Mouse (Mus musculus) thymus, adult 2 months (tissue): ENCODE data around the gene Gm49395.

ENCODE experiments used
- CTCF ChIP-seq: fragments of 200-500 bp; IDR thresholded peaks from 2 replicates; pipeline ENCODE4 v1.5.1; 2012; ENCODE audit warnings: mild to moderate bottlenecking, control low read depth, low read length, moderate library complexity, borderline replicate concordance; ENCODE audit not compliant: control insufficient read depth, poor library complexity, insufficient read depth; ENCODE audit errors: extremely low read depth
- POLR2A ChIP-seq: fragments of 200-500 bp; IDR thresholded peaks from 2 replicates; pipeline ENCODE4 v1.6.1; 2012; ENCODE audit warnings: mild to moderate bottlenecking, low read length, control low read depth, moderate library complexity; ENCODE audit not compliant: control insufficient read depth, poor library complexity, insufficient read depth; ENCODE audit errors: extremely low read depth

DNA sequence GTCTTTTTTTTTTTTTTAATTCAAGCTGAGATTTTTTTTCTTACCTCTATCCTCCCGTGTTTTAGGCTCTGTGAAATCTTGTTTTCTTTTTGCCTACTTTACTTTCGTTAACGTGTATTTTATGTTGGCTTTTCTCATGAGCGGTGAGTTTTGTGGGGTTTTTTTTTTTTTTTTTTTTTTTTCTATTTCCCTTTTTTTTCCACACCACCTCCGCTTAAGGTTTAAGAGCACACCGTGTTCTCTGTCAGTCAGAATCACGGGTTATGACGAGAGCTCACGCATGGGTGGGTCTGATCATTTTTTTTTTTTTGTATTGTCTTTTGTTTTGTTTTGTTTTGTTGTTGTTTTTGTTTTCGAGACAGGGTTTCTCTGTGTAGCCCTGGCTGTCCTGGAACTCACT is 103.6 kb downstream of the Gm49395 start:
- TF ChIP-seq POLR2A (no peak), CTCF (no peak)
